Mouse (Mus musculus): ENCODE results near the gene Cdc20b.
A peak's percentile ranks its signal among the peaks of the same experiment; 100 is the strongest.

Gene Cdc20b

GRCm38 (mm10) chr13:113097011-113097410, 62.1 kb downstream of the Cdc20b start:
- no peak for DNase-seq (ENCODE audit: low spot score in 2 of 2)

GRCm38 (mm10) chr13:113098406-113098805, 63.5 kb downstream of the Cdc20b start:
- no peak for DNase-seq (ENCODE audit: low spot score in 2 of 2)

- no peak for DNase-seq (ENCODE audit: low spot score in 2 of 2)
Measured at GRCm38 (mm10) chr13:113100879-113101278, 66.0 kb downstream of the Cdc20b start, which contains the start of gene Gzma. Gene Gzma (minus strand): TSS chr13:113100981.

GRCm38 (mm10) chr13:113101804-113102203, 66.9 kb downstream of the Cdc20b start:
- DNase-seq (ENCODE audit: low spot score in 2 of 2) = no peak

GRCm38 (mm10) chr13:113104759-113105158, 69.8 kb downstream of the Cdc20b start:
- no peak for DNase-seq (ENCODE audit: low spot score in 2 of 2)

- DNase-seq (ENCODE audit: low spot score in 2 of 2) = no peak
Measured at GRCm38 (mm10) chr13:113118977-113119376, 84.1 kb downstream of the Cdc20b start.

- DNase-seq (ENCODE audit: low spot score in 2 of 2) = no peak
Measured at GRCm38 (mm10) chr13:113120324-113121237, 85.7 kb downstream of the Cdc20b start.

GRCm38 (mm10) chr13:113121326-113121725, 86.4 kb downstream of the Cdc20b start:
- no peak for DNase-seq (ENCODE audit: low spot score in 2 of 2)

- DNase-seq (ENCODE audit: low spot score in 2 of 2) = peak; percentile 24 to 56
Measured at GRCm38 (mm10) chr13:113129974-113130373, 95.1 kb downstream of the Cdc20b start.

GRCm38 (mm10) chr13:113139597-113139996, 104.7 kb downstream of the Cdc20b start:
- no peak for DNase-seq (ENCODE audit: low spot score in 2 of 2)
